Mouse (Mus musculus): ENCODE results near the gene Rbfox3.

GRCm38 (mm10) chr11:118511851-118512250 is 399.5 kb downstream of the Rbfox3 start:
- no peak for TF ChIP-seq CTCF (IDR thresholded peaks at IDR 0.05)
- TF ChIP-seq EP300 (IDR thresholded peaks at IDR 0.05), result no peak

All from lung, postnatal 0 days (tissue).